Mouse (Mus musculus) hindbrain, postnatal 0 days (tissue): ENCODE results near the gene Carnmt1. TPM values are rescaled to one million over a fixed set of nuclear protein-coding genes. Genes with fewer than 3 reads are reported as not detected.

Experiments used
- ATAC-seq: fragments of 200-750 bp; cut with Nextera tagmentation; 2 replicates; pipeline ENCODE4 v1.8.0; 2017; ENCODE audit warnings: mild to moderate bottlenecking, moderate TSS enrichment, moderate library complexity
- DNase-seq: peaks from one replicate; pipeline ENCODE4 v3.0.0-alpha.2; 2015; ENCODE audit warnings: low spot score
- H3K27ac ChIP-seq: fragments of 300-500 bp; sonication (generic); 2 replicates; pipeline ENCODE4 v1.5.1; 2014; ENCODE audit warnings: mild to moderate bottlenecking
- H3K27me3 ChIP-seq: fragments of 300-500 bp; sonication (generic); 2 replicates; pipeline ENCODE4 v1.6.1; 2014; ENCODE audit warnings: low read length, mixed read lengths; ENCODE audit not compliant: insufficient read depth
- H3K36me3 ChIP-seq: fragments of 300-500 bp; sonication (generic); 2 replicates; pipeline ENCODE4 v1.6.1; 2014; ENCODE audit warnings: low read length, mixed read lengths; ENCODE audit not compliant: insufficient read depth
- H3K4me1 ChIP-seq: fragments of 300-500 bp; sonication (generic); 2 replicates; pipeline ENCODE4 v1.6.1; 2014; ENCODE audit warnings: antibody characterized with exemption, low read length, mixed read lengths; ENCODE audit not compliant: insufficient read depth
- H3K4me2 ChIP-seq: fragments of 300-500 bp; sonication (generic); 2 replicates; pipeline ENCODE4 v1.6.1; 2014; ENCODE audit warnings: low read depth, mild to moderate bottlenecking, low read length, moderate library complexity, mixed read lengths
- H3K4me3 ChIP-seq: fragments of 300-500 bp; sonication (generic); 2 replicates; pipeline ENCODE4 v1.5.1; 2014; ENCODE audit warnings: low read length
- H3K9ac ChIP-seq: fragments of 300-500 bp; sonication (generic); replicated peaks from 2 replicates; pipeline ENCODE4 v1.6.1; 2014; ENCODE audit warnings: mild to moderate bottlenecking, low read length, moderate library complexity, mixed read lengths
- H3K9me3 ChIP-seq: fragments of 300-500 bp; sonication (generic); 2 replicates; pipeline ENCODE4 v1.6.1; 2016; ENCODE audit warnings: low read length, mixed read lengths
- CTCF ChIP-seq: IDR thresholded peaks from 2 replicates; pipeline ENCODE4 v1.5.1; 2016; ENCODE audit warnings: antibody characterized with exemption, control low read depth, low read depth
- WGBS: fragments of 180-500 bp; shearing (Covaris S2); extraction: QIAGEN DNeasy Blood & Tissue Kit; methylation state at CpG from one replicate; pipeline ENCODE4 v1.1.7; 2014; 5-methylcytosine and 5-hydroxymethylcytosine counted together
- polyA plus RNA-seq: library from polyadenylated mRNA; unstranded; fragments of >200 nt; fragmentation: Nextera tagmentation; extraction: Ambion mirVana; gene quantifications from 2 replicates; pipeline ENCODE4 v1.2.1, GENCODE M21; 2015
- total RNA-seq: library from RNA; depleted of rRNA; stranded (reverse); fragments of >200 nt; gene quantifications from 2 replicates; pipeline ENCODE4 v1.2.3, GENCODE M21; 2014; rRNA removed

Gene Carnmt1
- total RNA-seq (17.9 and 19.2 TPM in 2 replicates), polyA plus RNA-seq (22.1 and 23.1 TPM in 2 replicates)

DNA sequence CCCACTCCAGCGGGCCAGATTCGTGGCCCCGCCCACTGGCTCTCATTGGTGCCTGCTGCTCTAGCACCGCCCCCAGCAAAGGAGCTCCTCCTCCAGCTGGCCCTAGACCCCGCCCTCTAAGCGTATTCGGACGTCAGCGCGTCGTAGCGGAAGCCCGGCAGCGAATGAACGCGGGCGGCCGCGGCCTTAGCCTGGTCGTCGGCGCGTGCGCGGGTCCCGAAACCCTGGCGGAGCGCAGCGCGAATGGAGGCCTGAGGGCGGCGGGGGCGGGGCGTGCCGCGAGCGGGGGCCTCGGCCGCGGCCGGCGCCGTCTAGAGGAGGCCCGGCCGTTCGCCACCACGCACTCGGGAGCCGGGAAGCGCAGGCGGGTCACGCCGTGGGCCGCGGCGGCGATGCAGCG lies at the start of gene Carnmt1:
TSS of gene Carnmt1 (plus strand) at position 157 of the 400 bp plus-strand sequence.
- ATAC-seq (peak; percentile 98), DNase-seq (peak; percentile 99)
- Histone ChIP-seq H3K9ac (peak within 1 kb of the TSS; percentile 70), H3K9me3 (no peaks in the 10 kb centered on the region), H3K27ac (peak within 1 kb of the TSS; percentile 87), H3K4me3 (peak within 1 kb of the TSS; percentile 79), H3K4me1 (peaks cover 17% of the 10 kb centered on the region), H3K27me3 (no peaks in the 10 kb centered on the region), H3K36me3 (no peaks in the 10 kb centered on the region), H3K4me2 (peak within 1 kb of the TSS; percentile 69)
- WGBS, result under 1% methylated on average over 48 of the region's 58 CpGs
- no peak for TF ChIP-seq CTCF

- Histone ChIP-seq H3K9me3 (no peaks in the 10 kb centered on the region), H3K9ac (no peak overlapping the region), H3K4me1 (no peaks in the 10 kb centered on the region), H3K4me3 (no peak overlapping the region), H3K27me3 (no peaks in the 10 kb centered on the region), H3K4me2 (no peak overlapping the region), H3K36me3 (no peaks in the 10 kb centered on the region), H3K27ac (no peak overlapping the region)
- 87% methylated on average over 2 of the region's 2 CpGs for WGBS
- no peak for TF ChIP-seq CTCF
- DNase-seq, result no peak
- ATAC-seq, result no peak
These were observed 46.7 kb upstream of the Carnmt1 start for GRCm38 (mm10) chr19:18623894-18624293.

- no peak for TF ChIP-seq CTCF
- ATAC-seq (no peak), DNase-seq (no peak)
- no peaks in the 10 kb centered on the region for H3K27me3 ChIP-seq
- no peaks in the 10 kb centered on the region for H3K9me3 ChIP-seq
- peak overlapping the region; percentile 85; the same call in 1 of the 2 replicates for H3K4me3 ChIP-seq
- 63% methylated on average over 1 of the region's 1 CpGs for WGBS
- H3K9ac ChIP-seq, result no peak overlapping the region
- H3K4me1 ChIP-seq, result no peaks in the 10 kb centered on the region
- peak overlapping the region; percentile 90 for H3K4me2 ChIP-seq
- no peaks in the 10 kb centered on the region for H3K36me3 ChIP-seq
- no peak overlapping the region for H3K27ac ChIP-seq
These were observed 41.0 kb upstream of the Carnmt1 start for GRCm38 (mm10) chr19:18629589-18629988.

DNA sequence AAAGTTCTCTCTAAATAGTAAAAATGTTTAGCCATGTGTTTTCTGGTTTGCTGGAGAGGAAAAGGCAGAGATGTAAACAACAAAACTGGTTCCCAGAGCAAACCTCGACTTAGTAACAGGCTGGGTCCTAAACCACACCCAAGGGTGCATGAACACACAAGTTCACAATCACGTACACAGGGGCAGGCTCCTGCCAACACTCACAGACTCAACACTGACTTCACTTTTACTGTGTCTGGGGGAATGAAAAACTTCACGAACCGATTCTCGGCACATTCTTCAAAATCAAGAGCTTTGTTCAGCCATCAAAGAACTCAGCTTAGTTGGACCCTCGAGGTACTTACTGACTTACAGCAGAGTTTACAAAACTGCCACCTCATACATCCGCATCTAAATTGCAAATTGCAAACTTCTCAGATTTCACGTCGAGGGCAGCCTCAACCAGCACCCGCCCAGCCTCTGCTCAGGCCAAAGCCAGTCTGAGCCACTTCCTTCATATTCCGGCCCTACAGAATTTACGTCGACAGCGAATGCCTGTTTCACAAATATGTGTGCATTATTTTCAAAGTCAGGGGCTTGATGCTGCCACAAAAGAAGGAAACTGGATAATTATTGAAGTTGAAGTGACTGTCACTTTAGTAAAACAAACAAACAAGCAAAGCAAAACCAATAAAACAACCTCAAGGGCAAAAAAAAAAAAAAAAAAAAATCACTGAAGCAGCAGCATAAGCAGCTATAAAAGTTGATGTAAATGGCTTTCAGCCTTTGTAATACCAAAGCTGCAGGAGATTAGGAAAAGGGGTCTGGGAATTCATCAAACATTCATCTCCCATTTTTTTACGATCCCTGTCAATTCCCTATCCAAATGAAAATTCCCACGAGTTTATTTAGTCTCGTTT lies 40.1 kb upstream of the Carnmt1 start:
- Histone ChIP-seq H3K27me3 (no peaks in the 10 kb centered on the region), H3K9ac (peak overlapping the region; percentile 59), H3K4me1 (no peaks in the 10 kb centered on the region), H3K9me3 (no peaks in the 10 kb centered on the region), H3K36me3 (no peaks in the 10 kb centered on the region), H3K4me3 (peak overlapping the region; percentile 85), H3K27ac (peak overlapping the region; percentile 83; the same call in 1 of the 2 replicates), H3K4me2 (peak overlapping the region; percentile 90)
- DNase-seq (peak; percentile 3), ATAC-seq (no peak)
- TF ChIP-seq CTCF, result no peak
- WGBS, result 7% methylated on average over 17 of the region's 17 CpGs

GRCm38 (mm10) chr19:18631161-18631643 lies 39.4 kb upstream of the Carnmt1 start:
- TF ChIP-seq CTCF, result peak; percentile 10; the same call in 1 of the 2 replicates
- Histone ChIP-seq H3K9me3 (no peaks in the 10 kb centered on the region), H3K36me3 (no peaks in the 10 kb centered on the region), H3K27ac (peak overlapping the region; percentile 83), H3K4me2 (peak overlapping the region; percentile 90), H3K27me3 (no peaks in the 10 kb centered on the region), H3K4me1 (no peaks in the 10 kb centered on the region), H3K9ac (peak overlapping the region; percentile 59), H3K4me3 (peak overlapping the region; percentile 85)
- DNase-seq (peak; percentile 39), ATAC-seq (no peak; the same call in 1 of the 2 replicates)
- 1% methylated on average over 40 of the region's 40 CpGs for WGBS

GRCm38 (mm10) chr19:18631644-18632219 lies 38.8 kb upstream of the Carnmt1 start, which contains the start of the genes Ostf1 and Nmrk1:
Ostf1 (minus strand) TSS chr19:18631823.
Nmrk1 (plus strand) TSS chr19:18631950.
- H3K9me3 ChIP-seq, result no peaks in the 10 kb centered on the region
- TF ChIP-seq CTCF, result no peak
- ATAC-seq, result peak; percentile 98
- peak within 1 kb of the TSS; percentile 83 for H3K27ac ChIP-seq
- peak; percentile 95 for DNase-seq
- peak within 1 kb of the TSS; percentile 85 for H3K4me3 ChIP-seq
- peak within 1 kb of the TSS; percentile 90 for H3K4me2 ChIP-seq
- peak within 1 kb of the TSS; percentile 59 for H3K9ac ChIP-seq
- WGBS, result under 1% methylated on average over 51 of the region's 51 CpGs
- H3K36me3 ChIP-seq, result no peaks in the 10 kb centered on the region
- H3K27me3 ChIP-seq, result no peaks in the 10 kb centered on the region
- H3K4me1 ChIP-seq, result no peaks in the 10 kb centered on the region
